Mouse (Mus musculus): ENCODE measurements around the gene Mrtfa. TPM values are rescaled to one million over a fixed set of nuclear protein-coding genes. Genes with fewer than 3 reads are reported as not detected.

Mrtfa gene
- polyA plus RNA-seq, 1 experiment from 2014 or later = 21.2 TPM

DNA sequence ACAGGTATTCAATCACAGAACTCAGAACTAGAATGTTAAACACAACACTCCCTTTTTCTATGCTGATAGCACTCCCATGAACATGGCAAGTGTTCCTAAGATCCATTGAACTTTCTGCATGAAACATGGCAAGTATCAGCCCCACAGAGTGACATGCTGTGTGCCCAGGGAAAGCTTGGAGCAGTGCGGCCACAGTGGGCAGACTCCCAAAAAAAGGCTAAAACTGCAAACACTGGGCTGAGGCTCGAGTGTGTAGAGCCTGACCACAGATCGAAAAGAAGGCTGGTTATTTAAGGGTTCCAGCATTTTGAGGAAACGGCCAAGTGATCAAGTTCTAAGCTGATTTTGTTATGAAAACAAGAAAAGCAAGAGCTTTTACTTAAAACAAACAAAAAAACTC, 72.3 kb downstream of the Mrtfa start:
- Histone ChIP-seq H3K36me3 (ENCODE audit: control insufficient read depth, insufficient read depth, low read length) (peaks cover 7% of the 10 kb centered on the region; the same call in 1 of the 2 replicates), H3K4me3 (ENCODE audit: low read depth, low read length) (no peak overlapping the region), H3K27ac (ENCODE audit: low read depth) (no peak overlapping the region), H3K9me3 (ENCODE audit: control insufficient read depth, low read length) (no peaks in the 10 kb centered on the region), H3K27me3 (replicated peaks; ENCODE audit: control insufficient read depth, insufficient read depth, low read length) (no peaks in the 10 kb centered on the region), H3K4me1 (replicated peaks; ENCODE audit: control insufficient read depth, insufficient read depth, low read length) (peaks cover 4% of the 10 kb centered on the region; the same call in 1 of the 2 replicates), H3K9ac (ENCODE audit: low read length) (no peak overlapping the region), H3K4me2 (ENCODE audit: low read length) (no peak overlapping the region)
- DNase-seq (ENCODE audit: low spot score) (no peak), ATAC-seq (replicated peaks; ENCODE audit: low FRiP score, low TSS enrichment, low read depth) (no peak)
- WGBS = 85% methylated on average over 4 of the region's 4 CpGs

DNA sequence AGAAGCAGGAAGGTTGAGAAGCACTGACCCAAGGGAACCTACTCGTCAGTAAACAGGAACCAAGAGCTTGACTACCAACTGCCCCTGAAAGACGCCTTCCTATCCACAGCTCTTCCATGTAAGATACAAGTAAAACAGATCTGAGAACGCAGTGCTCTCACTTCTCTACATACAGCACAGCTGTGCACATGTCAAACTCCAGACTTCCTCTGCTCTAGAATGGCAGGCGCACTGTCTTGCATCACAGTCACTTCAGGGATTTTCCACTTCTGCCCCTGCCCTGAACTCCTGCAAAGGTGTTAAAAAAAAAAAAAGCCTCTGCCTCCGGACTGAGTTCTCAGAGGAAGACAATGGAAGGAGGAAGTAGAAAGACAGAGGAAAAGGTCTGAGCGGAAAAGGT, 78.0 kb downstream of the Mrtfa start:
- no peak overlapping the region for H3K4me3 ChIP-seq (ENCODE audit: low read depth, low read length)
- H3K9me3 ChIP-seq (ENCODE audit: control insufficient read depth, low read length) = no peaks in the 10 kb centered on the region
- no peak for ATAC-seq (replicated peaks; ENCODE audit: low FRiP score, low TSS enrichment, low read depth)
- H3K36me3 ChIP-seq (ENCODE audit: control insufficient read depth, insufficient read depth, low read length) = peaks cover 7% of the 10 kb centered on the region; the same call in 1 of the 2 replicates
- DNase-seq (ENCODE audit: low spot score) = no peak
- WGBS = 49% methylated on average over 6 of the region's 6 CpGs
- H3K27ac ChIP-seq (ENCODE audit: low read depth) = no peak overlapping the region
- no peak overlapping the region for H3K4me2 ChIP-seq (ENCODE audit: low read length)
- peaks cover 10% of the 10 kb centered on the region for H3K4me1 ChIP-seq (replicated peaks; ENCODE audit: control insufficient read depth, insufficient read depth, low read length)
- H3K9ac ChIP-seq (ENCODE audit: low read length) = no peak overlapping the region
- H3K27me3 ChIP-seq (replicated peaks; ENCODE audit: control insufficient read depth, insufficient read depth, low read length) = no peaks in the 10 kb centered on the region

DNA sequence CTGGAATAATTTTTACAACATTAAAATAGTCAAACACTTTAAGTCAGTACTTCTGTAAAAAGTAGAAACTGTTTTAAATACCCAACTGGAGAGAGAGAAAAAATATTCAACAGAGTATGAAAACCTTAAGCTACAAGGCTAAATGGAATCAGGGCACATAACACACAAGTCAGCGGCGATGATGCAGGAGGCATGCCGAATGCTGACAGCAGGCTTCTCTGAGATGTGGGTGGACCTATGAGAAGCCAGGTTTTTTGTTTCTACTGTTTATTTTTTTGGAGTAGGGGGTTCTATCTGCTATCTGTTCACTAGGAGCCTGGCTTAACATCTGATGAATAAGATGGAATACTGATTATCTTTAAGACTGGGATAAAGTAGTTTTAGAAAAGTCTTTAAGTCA, 80.2 kb downstream of the Mrtfa start:
- no peak overlapping the region for H3K27ac ChIP-seq (ENCODE audit: low read depth)
- 46% methylated on average over 3 of the region's 3 CpGs for WGBS

DNA sequence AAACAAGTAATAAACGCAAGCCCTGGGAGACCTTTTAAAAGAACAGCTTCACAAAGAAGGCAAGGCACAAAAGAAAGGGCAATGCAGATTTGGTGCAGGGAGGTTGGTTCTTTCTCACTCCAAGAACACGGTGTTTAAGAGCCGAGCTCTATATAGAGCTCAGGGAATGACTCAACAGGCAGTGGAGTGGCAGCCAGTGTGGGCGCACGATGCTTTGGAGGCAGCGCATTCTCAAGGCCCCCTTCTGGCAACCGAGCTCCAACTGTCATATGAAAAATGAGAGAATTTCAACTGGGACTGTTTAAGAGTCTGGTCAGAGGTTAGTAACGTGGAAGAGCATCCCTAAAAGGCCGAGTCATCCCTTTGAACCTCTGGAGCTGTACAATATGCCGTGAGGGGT, 84.6 kb downstream of the Mrtfa start:
- 41% methylated on average over 10 of the region's 10 CpGs for WGBS
- no peaks in the 10 kb centered on the region for H3K27me3 ChIP-seq (replicated peaks; ENCODE audit: control insufficient read depth, insufficient read depth, low read length)
- H3K27ac ChIP-seq (ENCODE audit: low read depth) = 0 out of 2 replicates have a peak overlapping the region, but pooled peaks have one; percentile 4
- H3K36me3 ChIP-seq (ENCODE audit: control insufficient read depth, insufficient read depth, low read length) = no peaks in the 10 kb centered on the region
- ATAC-seq (replicated peaks; ENCODE audit: low FRiP score, low TSS enrichment, low read depth) = no peak
- no peak overlapping the region for H3K4me3 ChIP-seq (ENCODE audit: low read depth, low read length)
- H3K9me3 ChIP-seq (ENCODE audit: control insufficient read depth, low read length) = no peaks in the 10 kb centered on the region
- no peak for DNase-seq (ENCODE audit: low spot score)
- peaks cover 32% of the 10 kb centered on the region for H3K4me1 ChIP-seq (replicated peaks; ENCODE audit: control insufficient read depth, insufficient read depth, low read length)
- no peak overlapping the region for H3K9ac ChIP-seq (ENCODE audit: low read length)
- H3K4me2 ChIP-seq (ENCODE audit: low read length) = no peak overlapping the region

More for the DNA sequence above, 80.2 kb downstream of the Mrtfa start:
- Histone ChIP-seq H3K9me3 (ENCODE audit: control insufficient read depth, low read length) (no peaks in the 10 kb centered on the region), H3K4me1 (replicated peaks; ENCODE audit: control insufficient read depth, insufficient read depth, low read length) (peaks cover 15% of the 10 kb centered on the region), H3K27me3 (replicated peaks; ENCODE audit: control insufficient read depth, insufficient read depth, low read length) (no peaks in the 10 kb centered on the region), H3K36me3 (ENCODE audit: control insufficient read depth, insufficient read depth, low read length) (no peaks in the 10 kb centered on the region; the same call in 1 of the 2 replicates), H3K9ac (ENCODE audit: low read length) (no peak overlapping the region), H3K4me3 (ENCODE audit: low read depth, low read length) (no peak overlapping the region), H3K4me2 (ENCODE audit: low read length) (no peak overlapping the region)
- no peak for DNase-seq (ENCODE audit: low spot score)
- no peak for ATAC-seq (replicated peaks; ENCODE audit: low FRiP score, low TSS enrichment, low read depth)

DNA sequence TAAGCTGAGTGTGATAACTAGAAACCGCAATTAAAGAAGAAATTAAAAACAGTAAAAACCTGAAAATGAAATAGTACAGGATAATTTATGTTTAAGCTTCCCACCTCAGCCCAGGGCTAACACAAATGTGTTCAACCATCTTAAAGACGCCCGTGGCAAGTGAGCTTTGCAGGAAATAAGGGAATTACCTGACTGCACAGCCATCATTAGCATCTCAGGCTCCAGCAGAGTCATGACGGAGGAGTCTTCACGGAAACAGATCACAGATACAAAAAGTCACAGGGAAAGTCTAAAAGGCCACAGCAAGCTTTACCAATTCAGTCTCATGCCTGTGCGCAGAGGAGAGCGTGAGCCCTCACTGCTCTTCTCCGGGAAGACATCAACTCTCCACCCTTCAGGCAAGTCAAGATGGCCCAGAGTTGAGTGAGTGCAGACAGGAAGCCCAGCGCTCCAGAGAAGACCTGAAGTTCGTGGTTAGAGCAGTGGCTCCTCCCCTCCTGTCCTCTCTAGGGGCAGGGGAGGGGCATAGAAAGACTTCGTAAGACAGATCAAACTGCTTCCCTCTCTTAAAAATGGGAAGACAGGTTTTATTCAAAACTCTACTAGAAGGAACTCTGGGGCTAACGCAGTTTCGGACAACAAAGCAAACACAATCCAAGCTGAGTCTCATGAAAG, 85.8 kb downstream of the Mrtfa start:
- 50% methylated on average over 13 of the region's 13 CpGs for WGBS
- Histone ChIP-seq H3K9me3 (ENCODE audit: control insufficient read depth, low read length) (no peaks in the 10 kb centered on the region), H3K4me2 (ENCODE audit: low read length) (peak overlapping the region; percentile 33), H3K27me3 (replicated peaks; ENCODE audit: control insufficient read depth, insufficient read depth, low read length) (no peaks in the 10 kb centered on the region), H3K27ac (ENCODE audit: low read depth) (no peak overlapping the region), H3K36me3 (ENCODE audit: control insufficient read depth, insufficient read depth, low read length) (no peaks in the 10 kb centered on the region), H3K9ac (ENCODE audit: low read length) (no peak overlapping the region), H3K4me3 (ENCODE audit: low read depth, low read length) (peak overlapping the region; percentile 10), H3K4me1 (replicated peaks; ENCODE audit: control insufficient read depth, insufficient read depth, low read length) (peaks cover 29% of the 10 kb centered on the region)
- ATAC-seq (replicated peaks; ENCODE audit: low FRiP score, low TSS enrichment, low read depth) = no peak
- no peak for DNase-seq (ENCODE audit: low spot score)

DNA sequence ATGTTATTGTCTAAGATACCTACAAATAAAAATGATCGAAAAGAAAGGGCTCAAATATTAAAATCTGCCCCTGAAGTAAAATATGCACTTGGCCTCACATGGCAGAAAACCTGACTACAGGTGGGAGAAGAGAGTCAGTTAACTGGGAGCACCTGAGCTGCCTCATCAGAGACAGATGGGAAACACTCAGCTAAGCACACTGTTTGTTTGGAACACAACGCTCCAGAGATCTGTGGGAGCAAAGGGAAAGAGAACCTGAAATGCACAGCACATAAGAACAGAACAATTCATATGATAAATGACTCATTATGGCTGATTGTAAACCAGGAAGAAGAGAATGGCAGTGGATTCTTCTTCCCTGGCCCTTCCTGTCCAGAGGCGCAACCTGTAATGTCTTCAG, 87.1 kb downstream of the Mrtfa start:
- H3K27ac ChIP-seq (ENCODE audit: low read depth) = no peak overlapping the region
- WGBS = 57% methylated on average over 3 of the region's 3 CpGs
- H3K4me3 ChIP-seq (ENCODE audit: low read depth, low read length) = no peak overlapping the region
- peaks cover 24% of the 10 kb centered on the region for H3K4me1 ChIP-seq (replicated peaks; ENCODE audit: control insufficient read depth, insufficient read depth, low read length)
- ATAC-seq (replicated peaks; ENCODE audit: low FRiP score, low TSS enrichment, low read depth) (no peak), DNase-seq (ENCODE audit: low spot score) (no peak)
- H3K27me3 ChIP-seq (replicated peaks; ENCODE audit: control insufficient read depth, insufficient read depth, low read length) = no peaks in the 10 kb centered on the region
- H3K9ac ChIP-seq (ENCODE audit: low read length) = no peak overlapping the region
- no peak overlapping the region for H3K4me2 ChIP-seq (ENCODE audit: low read length)
- no peaks in the 10 kb centered on the region for H3K9me3 ChIP-seq (ENCODE audit: control insufficient read depth, low read length)
- H3K36me3 ChIP-seq (ENCODE audit: control insufficient read depth, insufficient read depth, low read length) = no peaks in the 10 kb centered on the region

DNA sequence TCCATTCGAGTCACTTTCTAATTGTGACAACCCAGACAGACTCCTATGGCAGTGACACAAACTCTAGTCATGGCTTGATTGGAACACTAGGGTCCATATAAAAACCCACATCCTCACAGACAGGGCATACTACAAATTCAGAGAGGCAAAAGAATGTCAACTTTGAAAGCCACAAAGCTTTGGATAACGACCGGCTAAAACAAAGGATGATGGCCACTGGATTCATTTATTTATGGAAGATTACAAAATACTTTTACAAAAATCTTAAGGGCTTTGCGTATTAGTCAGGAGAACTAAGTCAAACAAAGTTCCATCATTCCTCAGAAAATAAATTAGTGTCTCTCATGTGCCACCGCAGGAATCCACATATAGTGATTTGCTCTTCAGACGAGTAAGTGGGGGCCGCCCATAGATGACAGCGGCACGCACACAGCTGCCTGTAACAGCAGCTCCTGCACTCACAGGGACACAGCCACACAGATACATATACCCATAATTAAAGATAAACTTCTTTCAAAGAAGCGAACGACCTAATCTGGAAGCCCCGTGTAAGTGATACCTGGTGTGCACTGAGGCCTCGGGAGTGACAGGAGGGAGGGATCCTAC, 88.2 kb downstream of the Mrtfa start:
- no peak for DNase-seq (ENCODE audit: low spot score)
- Histone ChIP-seq H3K36me3 (ENCODE audit: control insufficient read depth, insufficient read depth, low read length) (no peaks in the 10 kb centered on the region), H3K9ac (ENCODE audit: low read length) (no peak overlapping the region), H3K9me3 (ENCODE audit: control insufficient read depth, low read length) (no peaks in the 10 kb centered on the region), H3K4me2 (ENCODE audit: low read length) (no peak overlapping the region), H3K27ac (ENCODE audit: low read depth) (no peak overlapping the region), H3K4me1 (replicated peaks; ENCODE audit: control insufficient read depth, insufficient read depth, low read length) (peaks cover 32% of the 10 kb centered on the region), H3K27me3 (replicated peaks; ENCODE audit: control insufficient read depth, insufficient read depth, low read length) (no peaks in the 10 kb centered on the region), H3K4me3 (ENCODE audit: low read depth, low read length) (no peak overlapping the region)
- WGBS = 65% methylated on average over 13 of the region's 13 CpGs
- no peak for ATAC-seq (replicated peaks; ENCODE audit: low FRiP score, low TSS enrichment, low read depth)

DNA sequence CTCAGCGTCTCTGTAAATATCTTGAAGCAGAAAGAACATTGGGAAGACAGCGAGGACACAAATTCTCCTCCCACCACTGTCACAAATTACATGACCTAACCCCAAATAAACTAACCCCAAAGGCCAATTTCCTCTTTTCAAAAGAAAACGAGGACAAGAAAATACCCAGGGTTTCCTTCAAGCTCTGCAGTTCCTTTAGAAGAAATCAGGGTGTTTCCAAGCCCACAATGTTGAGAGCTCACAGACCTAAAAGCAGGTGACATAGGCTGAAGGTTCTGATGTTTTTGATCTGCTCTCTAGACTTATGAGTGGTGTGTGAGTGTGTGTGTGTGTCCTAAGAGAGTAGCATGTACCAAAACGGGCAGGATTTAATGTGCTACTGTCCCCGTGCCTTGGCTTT, 89.2 kb downstream of the Mrtfa start:
- Histone ChIP-seq H3K4me3 (ENCODE audit: low read depth, low read length) (no peak overlapping the region), H3K4me1 (replicated peaks; ENCODE audit: control insufficient read depth, insufficient read depth, low read length) (peaks cover 37% of the 10 kb centered on the region), H3K36me3 (ENCODE audit: control insufficient read depth, insufficient read depth, low read length) (no peaks in the 10 kb centered on the region), H3K27ac (ENCODE audit: low read depth) (no peak overlapping the region), H3K27me3 (replicated peaks; ENCODE audit: control insufficient read depth, insufficient read depth, low read length) (no peaks in the 10 kb centered on the region), H3K9me3 (ENCODE audit: control insufficient read depth, low read length) (no peaks in the 10 kb centered on the region), H3K9ac (ENCODE audit: low read length) (no peak overlapping the region), H3K4me2 (ENCODE audit: low read length) (no peak overlapping the region)
- ATAC-seq (replicated peaks; ENCODE audit: low FRiP score, low TSS enrichment, low read depth) = no peak
- DNase-seq (ENCODE audit: low spot score) = no peak
- WGBS = 73% methylated on average over 5 of the region's 5 CpGs

DNA sequence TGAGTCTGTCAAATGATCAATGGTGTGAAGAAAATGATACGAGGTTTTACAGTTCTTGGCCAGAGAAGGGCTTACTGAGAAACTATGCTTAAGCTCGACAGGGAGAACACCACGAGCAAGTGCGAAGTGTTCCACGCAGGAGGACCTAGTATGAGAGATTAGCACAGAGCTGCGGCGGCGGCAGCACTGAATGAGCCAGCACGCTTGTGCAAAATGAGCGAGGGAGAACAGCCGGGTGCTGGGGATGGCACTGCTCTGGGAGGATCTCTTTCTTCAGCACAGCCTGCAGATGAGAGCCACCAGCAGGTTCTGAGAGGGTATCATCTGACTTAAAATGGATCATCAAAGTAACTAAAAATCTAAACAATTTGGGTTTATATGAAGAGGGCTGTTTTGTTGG, 91.3 kb downstream of the Mrtfa start:
- Histone ChIP-seq H3K36me3 (ENCODE audit: control insufficient read depth, insufficient read depth, low read length) (no peaks in the 10 kb centered on the region), H3K4me3 (ENCODE audit: low read depth, low read length) (no peak overlapping the region)
- WGBS = 81% methylated on average over 11 of the region's 11 CpGs

More for the DNA sequence above, 91.3 kb downstream of the Mrtfa start:
- H3K9me3 ChIP-seq (ENCODE audit: control insufficient read depth, low read length) = no peaks in the 10 kb centered on the region
- H3K4me2 ChIP-seq (ENCODE audit: low read length) = no peak overlapping the region
- no peaks in the 10 kb centered on the region for H3K27me3 ChIP-seq (replicated peaks; ENCODE audit: control insufficient read depth, insufficient read depth, low read length)
- DNase-seq (ENCODE audit: low spot score) (no peak), ATAC-seq (replicated peaks; ENCODE audit: low FRiP score, low TSS enrichment, low read depth) (no peak)
- H3K27ac ChIP-seq (ENCODE audit: low read depth) = no peak overlapping the region
- peaks cover 28% of the 10 kb centered on the region for H3K4me1 ChIP-seq (replicated peaks; ENCODE audit: control insufficient read depth, insufficient read depth, low read length)
- no peak overlapping the region for H3K9ac ChIP-seq (ENCODE audit: low read length)
